Mouse (Mus musculus): ENCODE measurements around the gene E030018B13Rik. TPM values are rescaled to one million over a fixed set of nuclear protein-coding genes. Genes with fewer than 3 reads are reported as not detected.

E030018B13Rik gene
- total RNA-seq, 2 experiments from 2014 or later: not detected

DNA sequence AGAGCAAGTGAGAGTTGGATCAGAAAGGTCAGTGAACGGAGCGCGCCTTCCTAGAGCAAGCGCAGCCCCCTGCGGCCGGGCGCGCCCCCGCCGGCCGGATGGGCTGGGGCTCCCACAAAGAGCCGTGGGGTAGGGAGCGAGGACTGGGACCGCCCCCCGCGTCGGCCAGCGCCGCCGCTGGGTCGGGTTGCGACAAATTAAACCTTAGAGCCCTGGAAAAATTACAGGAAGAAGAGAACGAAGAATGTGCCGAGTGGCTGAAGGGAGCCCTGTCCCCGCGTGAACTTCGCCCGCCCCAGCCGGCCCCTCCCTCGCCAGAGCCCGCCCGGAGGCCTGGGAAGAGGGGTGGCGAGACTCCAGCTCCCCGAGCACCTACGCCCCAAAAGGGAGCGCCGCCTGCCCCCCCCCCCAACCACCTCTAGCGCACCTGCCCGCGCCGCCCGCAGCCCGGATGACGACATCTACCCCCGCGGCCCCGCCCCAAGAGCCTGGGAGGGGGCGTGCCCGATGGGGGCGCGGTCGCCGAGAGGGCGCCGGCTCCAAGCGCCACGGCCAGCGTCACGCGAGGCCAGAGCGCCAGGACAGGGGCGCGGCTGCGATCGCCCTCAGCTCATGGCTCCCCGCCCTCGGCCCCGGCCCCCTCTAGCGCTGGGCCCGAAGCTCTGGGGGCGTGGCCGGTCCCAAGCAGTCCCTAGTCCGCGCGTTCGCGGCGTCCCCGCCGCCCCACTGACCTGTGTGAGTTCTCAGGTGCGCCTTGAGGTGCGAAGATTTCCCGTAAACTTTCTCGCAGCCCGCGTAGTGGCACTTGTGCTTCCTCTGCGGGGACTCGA, 20.8 kb downstream of the E030018B13Rik start:
- peak; percentile 93 to 96 for DNase-seq

DNA sequence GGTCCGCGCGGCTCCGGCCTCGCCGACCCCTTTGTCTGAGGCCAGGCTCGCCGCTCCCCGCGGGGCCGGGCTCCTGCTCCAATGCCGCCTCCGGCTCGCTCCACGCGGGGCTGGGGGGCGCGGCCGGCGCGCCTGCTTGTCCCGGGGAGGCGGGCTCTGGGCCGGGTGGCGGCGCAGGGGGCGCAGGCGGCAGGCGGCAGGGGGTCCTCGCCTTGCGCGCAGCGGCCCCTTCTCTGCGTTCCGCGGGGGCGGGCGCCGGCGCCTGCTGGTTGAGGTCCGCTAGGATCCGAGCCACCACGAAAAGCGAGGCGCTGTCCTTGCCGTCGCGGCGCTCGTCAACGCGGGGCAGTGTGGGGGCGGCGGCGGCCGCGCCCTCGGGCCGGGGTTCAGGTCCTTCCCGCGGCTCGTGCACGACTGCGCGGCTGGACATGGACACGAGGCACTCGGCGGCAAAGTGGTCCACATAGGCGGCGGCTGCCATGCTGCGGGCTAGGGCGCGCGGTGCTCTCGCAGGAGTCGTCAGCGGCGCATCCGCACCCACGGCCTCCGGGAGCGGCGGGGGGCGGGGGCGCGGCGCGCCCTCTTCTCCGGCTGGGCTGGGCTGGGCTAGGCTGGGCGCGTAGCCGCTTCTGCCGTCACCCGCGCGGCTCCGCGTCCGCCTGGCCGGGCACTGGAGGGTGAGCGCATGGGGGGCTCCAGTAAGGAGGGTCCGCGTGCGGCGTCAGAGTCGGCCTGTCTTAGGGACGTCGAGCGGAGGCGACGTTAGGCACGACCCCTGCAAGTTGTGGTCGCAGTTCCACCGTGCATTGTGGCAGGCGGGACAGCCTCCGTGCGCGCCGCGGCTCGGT, 21.6 kb downstream of the E030018B13Rik start:
- peak; percentile 55 to 65 for DNase-seq

DNA sequence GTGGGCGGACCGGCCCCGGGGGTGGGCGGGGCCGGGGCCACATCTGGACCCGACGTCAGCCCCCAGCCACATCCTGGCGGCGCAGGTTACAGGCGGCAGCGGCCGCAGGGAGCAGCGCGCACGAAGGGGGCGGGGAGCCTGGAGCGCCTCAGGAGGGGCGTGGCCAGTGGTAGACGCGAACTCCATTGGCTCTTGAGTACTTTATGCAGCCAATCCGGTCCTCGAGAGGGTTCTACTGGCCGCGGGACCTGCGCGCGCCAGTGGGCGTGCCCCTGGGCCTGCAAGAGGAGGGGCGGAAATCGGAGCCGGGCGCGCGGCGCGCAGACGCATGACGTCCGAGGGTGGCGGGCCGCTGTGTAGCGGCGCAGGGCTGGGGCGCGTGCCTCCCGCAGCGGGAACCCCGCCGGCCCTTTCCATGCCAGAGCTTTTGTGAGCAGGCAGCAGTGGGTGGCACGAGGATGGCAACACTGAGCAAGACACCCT, 22.3 kb downstream of the E030018B13Rik start, which contains the start of gene Klf13:
Klf13 (minus strand) TSS at position 2 of the 483 bp plus-strand sequence.
- DNase-seq: peak; percentile 98

DNA sequence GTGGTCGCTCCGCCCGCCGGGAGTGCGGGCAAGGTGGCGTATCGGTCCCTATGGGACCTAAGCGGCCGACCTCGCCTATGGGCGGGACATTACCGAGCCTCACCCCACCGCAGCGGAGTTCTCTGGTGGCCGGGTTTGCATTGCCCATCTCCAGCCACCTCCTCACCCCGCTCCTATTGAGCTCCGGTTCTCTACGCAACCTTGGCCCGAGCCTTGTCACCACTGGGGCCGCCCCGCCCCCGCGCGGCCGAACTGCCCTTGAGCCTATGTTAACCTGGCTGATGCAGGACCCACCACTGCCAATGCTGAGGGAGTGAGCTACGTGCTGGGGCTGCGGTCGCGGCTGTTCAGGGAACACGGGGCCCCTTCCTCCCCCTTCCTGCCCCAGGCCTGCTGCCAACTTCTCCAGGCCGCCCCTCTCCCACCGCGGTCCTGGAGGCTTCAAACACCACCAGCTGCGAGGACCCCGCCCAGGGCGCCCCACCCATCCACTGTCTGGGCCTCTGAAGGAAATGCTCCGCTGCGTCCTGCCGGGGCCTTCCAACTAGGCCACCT, 22.8 kb downstream of the E030018B13Rik start:
- peak; percentile 90 to 92 for DNase-seq

DNA sequence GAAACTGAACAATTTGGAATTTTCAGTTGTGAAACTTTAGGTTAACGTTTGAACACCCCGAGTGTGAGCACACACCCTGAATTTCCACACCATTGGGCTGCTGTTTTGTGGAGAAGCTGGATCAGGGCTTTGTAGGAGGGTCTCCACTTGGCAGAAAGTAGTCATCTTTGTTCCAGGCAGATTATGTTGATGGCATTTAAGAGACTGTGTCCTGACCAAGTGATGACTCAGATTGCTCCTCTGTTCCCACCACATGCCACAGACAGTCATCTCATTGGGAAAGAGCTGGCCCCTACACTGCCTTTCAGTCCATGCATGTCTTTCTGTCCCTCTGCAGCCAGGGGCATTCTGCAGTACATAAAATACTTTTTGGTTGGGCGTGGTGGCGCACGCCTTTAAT, 23.7 kb downstream of the E030018B13Rik start:
- peak in 1 of 2 experiments; percentile 39 for DNase-seq

DNA sequence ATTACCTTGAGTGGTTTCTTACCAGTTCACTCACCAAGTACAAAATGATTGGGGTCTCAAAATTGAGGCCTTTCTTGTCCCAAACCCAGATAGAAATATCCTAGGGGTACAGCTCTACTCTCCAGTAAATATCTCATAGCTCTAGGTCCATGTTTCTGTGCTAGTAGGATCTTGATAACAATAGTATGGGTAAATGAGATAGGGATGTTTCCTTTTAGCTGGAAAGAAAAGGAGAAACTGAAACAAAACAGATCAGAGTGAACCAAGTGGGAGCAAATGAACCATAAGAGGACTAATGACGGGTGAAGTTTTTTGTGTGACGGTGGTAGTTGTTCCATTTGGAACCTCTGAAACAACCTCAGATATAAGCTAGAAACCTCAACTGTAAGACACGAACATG, 24.4 kb downstream of the E030018B13Rik start:
- no peak for DNase-seq

DNA sequence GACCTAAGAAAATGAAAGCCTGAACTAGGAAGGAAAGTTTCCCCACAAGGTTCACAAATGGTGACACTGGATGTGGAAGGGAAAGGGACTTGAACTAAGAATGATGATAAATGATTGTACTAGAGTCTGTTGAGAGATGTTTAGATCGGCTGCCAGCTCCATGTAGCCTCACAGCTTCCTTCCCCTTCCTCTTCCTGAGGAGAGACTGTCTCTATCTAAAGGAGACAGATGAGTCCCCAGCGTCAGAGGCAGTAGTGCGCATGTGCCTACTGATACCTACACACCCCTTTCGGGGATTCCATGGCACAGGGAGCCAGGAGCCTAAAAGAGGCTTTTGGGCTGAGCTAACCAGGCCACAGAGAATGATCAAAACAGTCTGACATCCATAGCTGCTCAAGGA, 24.8 kb downstream of the E030018B13Rik start:
- no peak for DNase-seq

DNA sequence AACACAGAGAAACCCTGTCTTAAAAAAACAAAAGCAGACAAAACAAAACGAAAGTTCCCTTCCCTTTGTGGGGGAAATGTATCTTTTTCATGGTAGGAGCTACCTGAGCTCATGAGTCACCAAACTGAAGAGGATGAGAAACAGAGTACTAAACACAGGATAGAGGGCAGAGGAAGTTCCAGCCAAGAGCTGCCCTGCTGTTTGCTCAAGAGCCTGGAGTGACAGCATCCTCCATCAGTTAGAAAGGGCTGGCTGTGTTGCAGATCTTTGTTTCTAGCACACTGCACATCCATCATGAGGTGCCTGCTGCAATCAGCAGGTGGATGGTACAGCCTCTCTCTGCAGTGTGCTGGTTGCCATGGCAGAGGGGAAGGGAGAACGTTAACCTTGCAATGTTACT, 27.3 kb downstream of the E030018B13Rik start:
- no peak for DNase-seq

DNA sequence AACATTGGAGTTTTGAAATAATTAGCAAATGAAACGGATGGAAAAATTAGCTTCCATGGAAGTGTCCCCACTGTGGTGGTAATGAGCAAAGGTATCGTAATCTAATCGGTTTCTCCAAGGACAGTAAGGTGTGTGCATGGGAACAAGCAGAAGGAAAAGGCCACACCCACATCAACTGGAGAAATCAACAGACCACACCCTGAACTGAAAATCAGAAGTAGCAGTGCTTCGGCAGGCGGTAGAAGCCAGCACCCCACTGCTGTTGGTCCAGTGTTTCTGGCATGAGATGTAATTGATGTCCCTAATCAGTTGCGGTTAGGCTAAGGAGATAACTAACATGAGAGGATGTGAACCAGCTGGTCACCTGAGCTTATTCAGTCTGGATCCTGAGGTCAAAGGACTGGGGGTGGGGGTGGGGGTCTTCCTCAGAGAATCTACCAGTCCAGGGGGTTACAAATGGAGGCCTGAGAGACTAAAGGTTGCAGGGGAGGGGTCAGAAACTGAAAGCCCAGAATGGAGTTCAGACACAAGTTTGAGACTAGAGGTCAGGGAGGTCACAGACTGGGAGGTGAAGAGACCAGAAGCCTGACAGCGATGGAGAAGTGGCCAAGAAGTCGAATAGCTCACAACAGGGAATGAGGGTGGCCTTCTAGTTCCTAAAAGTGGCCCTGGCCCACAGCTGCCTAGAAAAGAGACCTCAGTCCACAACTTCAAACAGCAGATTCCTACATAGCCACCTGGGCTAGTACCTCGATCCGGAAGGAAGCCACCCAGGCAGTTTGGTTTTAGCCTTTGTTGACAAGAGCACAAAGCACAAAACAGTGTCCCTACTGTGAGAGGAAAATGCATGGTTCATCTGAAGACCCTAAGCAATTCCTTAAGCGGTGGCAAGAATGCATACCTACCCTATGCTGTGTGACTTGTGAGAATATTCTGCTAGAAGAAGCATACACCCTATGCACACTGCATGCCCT, 31.1 kb downstream of the E030018B13Rik start:
- no peak for DNase-seq

DNA sequence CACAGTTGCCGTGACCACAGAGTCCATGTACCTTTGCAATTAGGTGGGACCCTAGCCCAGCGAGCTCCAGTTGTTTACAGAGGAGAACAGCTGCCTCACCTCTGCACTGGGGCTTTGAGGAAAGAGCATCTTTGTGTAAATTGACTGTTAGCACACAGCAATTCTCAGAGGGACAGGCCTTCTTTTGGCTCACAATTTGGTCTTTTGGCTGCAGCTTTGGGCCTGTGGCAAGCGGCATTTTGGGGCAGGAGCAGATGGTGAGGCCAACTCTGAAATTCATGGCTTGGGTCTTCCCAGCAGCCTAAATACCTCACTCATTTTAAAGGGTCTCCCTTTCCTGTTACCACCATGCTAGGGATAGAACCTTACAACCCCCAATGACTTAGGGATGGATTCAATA, 32.5 kb downstream of the E030018B13Rik start:
- no peak for DNase-seq

DNA sequence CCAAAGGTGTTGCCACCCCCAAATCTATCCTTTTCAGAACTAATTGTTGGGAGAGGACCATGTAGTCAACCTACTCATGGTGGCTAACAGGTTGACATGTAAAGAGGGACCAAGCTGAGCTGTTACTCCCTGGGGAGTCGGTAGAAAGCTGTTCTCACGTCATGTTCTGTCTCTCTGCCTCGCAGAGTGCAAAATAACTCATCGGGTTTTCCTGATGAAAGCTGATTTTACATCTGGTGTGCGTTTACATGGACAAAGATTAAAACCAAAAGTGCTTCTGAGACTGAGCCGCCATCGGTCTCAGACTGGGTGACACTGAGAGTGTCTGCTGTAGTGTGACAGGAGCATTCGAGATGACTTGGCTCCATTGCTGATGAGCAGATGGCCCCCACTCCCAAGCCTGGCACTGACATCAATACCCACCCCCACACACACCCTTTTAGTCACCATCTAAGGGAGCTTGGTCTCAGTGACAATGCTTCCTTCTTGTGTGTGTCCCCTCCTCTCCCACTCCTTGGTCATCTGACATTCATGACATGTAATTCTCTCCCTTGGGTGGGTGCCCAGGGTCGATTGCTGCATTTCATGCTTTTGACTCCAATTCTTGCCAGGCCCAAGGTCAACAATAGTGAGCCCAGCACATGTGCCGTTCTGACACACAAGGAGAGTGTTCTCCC, 34.4 kb downstream of the E030018B13Rik start:
- peak; percentile 74 to 90 for DNase-seq

DNA sequence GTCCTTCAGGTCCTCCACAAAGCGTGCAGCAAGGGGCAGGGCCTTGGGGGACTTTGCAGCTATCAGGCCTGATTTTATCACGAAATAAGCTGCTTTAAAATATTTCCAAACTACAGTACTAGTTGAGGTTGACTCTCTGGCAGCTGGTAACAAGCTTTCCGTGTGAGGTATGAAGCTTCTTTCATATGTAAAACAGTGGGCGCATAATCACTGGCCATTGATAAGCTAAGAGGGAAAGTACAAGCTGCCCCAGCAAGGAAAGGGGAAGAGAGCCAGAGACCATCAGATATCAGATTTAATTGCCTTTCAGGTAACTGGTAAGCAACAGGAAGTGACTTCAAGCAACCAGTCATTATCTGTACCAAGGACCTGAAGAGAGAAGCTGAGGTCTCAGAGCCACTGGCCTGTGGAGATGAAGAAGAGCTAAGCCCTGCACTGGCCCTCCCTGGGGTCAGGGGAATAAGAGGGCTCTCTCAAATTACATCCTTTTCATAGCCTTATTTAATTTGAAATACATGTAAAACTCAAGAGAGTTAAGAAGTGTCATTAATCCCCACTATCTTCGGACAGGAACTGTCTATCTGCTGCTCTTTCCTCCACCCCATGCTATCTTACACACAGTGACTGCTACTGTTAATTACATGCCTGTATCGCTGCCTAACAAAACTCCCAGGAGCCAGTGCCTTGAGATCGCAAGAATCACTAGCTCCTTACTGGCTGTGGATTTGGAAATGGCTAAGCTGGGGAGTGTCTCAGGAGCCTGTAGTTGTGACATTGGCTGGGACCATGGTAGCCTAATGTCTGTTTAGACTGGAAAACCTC, 35.6 kb downstream of the E030018B13Rik start:
- no peak for DNase-seq

DNA sequence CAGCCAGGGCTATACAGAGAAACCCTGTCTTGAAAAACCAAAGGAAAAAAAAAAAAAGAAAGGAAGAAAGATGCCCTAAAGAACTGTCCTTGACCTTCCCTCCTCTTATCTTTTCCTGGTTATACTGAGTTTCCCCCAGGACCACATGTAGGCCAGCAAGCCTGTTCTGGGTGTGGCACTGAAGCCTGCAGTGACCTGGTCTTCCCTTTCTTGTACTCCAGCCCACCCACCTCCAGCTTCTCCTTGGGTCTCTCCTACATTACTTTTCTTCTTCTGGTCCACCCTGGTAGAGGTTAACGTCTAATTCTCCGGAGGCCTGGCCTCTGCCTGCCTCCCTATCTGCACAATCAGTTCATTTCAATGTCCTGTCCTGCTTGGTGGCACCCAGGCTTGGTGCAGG, 38.8 kb downstream of the E030018B13Rik start:
- DNase-seq: no peak

DNA sequence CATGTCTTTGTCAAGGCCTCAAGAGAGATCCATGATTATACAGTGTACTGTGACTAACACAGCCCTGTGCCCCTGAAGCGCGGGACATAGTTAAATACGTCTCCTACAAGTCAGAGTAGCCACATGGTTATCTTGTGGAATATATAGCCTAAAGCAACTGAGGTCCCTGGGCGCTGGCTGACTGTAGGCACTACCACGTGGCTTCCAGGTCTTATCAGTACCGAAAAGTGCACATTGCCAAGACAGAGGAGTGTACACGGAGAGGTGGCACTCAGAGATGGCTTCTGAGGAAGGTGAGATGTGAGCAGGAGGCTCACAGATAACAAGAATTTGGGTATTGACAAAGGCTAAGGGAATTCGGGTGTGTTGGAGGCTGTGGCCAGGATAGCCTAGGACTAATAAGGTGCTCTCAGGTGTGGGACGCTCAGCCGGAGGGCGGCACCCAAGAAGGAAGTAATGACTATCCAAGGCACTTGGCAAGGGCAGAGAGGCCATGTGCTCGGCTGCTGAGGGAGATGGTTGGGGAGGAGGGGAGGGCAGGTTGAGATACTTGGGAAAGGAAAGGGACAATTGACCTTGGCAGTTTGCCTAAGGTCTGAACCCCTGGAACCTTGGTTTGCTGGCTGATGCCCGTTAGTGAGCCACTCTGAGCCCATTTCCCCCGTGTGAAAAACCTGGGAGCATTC, 39.6 kb downstream of the E030018B13Rik start:
- DNase-seq: peak in 1 of 2 experiments; percentile 9

DNA sequence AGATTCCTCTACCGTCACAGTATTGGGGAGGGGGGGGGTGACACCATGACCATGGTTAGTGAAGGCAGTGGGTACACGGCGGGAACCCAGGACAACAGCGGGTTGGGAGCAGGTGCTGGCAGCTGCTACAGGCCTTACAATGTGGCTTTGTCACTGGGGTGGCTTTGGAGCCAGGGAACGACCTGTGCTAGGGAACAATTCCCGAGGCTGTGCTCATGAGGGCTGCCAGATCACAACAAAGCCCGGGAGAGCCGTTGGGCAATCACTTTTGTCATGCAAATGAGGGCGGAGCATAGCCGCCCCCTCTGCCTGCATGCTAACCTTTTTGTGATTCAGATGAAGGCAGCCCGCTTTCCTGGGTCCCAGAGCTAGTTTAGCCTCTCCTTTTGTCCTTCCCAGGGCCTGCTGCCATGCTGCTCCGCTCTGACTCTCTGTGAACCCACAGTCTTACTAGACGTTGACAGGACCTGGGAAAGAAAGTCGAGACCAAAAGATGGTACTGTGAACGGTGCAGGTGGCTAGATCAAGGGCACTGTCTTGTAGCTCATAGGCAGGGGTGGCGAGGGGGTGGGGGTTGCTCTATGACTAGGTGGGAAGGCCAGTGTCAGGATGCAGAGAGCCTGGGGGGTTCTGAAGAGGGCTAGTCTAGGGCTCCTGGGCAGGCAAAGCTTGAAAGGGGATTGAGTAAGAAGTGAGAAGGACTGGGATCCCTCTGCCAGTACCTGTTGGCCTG, 40.5 kb downstream of the E030018B13Rik start:
- DNase-seq: peak in 1 of 2 experiments; percentile 42

DNA sequence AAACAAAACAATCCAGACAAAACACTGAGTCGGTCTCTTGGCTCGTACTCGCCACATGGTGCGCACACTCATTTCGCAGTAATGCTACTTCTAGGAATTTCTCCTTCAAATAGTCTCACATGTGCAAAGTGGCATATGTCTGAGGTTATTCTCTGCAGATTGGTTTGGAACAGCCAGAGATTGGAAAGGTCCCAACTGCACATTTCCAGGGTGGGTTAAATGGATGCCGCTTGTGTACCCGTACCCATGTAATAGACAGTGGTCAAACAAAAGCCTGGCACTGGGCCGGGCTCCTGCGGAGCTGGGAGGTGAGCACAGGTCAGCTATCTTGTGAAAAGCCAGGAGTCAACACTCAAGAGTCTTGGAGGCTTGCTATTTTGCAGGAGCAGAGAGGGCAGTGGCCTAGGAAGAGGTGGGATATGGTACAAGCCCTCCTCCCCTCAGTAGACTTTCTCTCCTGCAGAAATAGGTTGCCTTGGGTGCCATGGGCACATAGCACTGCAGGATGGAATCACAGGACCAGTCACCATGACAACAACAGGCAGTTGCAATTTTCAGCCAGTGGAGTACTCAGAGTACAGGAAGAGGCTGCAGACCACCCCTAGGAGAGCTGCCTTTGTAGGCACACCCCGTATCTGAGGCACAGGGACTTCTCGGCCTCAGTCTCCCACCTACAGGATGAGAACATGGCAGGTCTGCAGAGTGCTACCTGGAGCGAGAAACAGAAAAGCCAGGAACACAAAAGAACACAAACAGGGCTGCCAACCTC, 41.4 kb downstream of the E030018B13Rik start:
- no peak for DNase-seq

DNA sequence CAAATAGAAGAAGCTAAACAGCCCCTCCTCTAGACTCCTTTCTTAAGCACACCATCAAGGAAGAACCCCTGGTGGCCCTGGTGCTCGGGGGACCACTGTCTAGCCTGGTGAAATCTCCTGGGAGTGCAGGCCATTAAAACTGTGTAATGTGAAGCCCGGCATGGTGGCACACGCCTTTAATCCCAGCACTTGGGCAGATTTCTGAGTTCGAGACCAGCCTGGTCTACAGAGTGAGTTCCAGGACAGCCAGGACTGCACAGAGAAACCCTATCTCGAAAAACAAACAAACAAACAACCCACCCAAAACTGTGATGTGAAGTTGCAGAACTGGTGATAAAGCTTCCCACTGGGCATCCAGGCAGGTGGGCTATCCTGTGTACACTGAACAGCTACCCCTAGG, 47.0 kb downstream of the E030018B13Rik start:
- no peak for DNase-seq

DNA sequence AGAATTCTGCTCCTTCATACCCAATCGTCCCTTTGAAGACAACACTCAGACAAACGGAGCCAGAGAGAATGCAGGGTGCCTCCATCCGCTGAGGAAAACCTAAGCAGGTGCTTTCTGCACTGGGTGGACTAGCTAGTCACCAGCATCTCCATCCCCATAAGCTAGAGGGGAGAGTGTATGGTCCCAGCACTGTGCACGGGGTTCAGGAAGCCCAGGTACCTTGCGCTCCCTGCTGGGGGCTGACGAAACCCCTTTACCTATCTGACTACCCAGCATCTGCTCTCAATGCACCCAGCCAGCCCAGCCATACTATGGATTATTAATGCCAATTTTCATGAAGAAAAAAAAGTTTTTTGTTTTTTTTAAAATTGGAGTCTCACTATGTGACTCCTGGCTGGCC, 47.5 kb downstream of the E030018B13Rik start:
- DNase-seq: no peak
